Mouse (Mus musculus): ENCODE data around the gene E130218I03Rik.

DNA sequence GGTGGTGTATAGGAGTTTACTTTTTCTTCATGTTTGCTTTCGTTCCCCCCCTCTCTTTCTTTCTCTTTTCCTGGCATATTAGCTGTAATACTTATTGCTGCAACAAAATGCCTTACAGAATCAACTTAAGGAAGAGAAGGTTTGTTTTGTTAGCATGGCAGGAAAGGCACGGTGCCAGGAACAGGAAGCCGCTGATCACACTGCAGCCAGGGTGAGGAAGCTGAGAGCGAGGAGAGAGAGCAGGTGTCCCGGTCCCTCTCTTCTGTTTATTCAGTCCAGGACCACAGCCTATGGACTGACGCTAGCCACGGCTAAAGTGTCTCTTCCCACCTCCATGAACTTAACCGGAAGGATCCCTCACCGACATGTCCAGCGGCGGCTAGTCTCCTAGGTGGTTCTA, 14.9 kb downstream of the E130218I03Rik start:
- TF ChIP-seq CTCF (IDR thresholded peaks at IDR 0.05; ENCODE audit: borderline replicate concordance, insufficient read depth, low read depth, low read length) (no peak), POLR2A (IDR thresholded peaks at IDR 0.05; ENCODE audit: borderline replicate concordance, insufficient read depth, low read length) (no peak)

Data from cerebellum, adult 2 months (tissue).